Mouse (Mus musculus) liver, postnatal 0 days (tissue): Measurements from ENCODE around the gene Synj1.

Source experiments
- CTCF ChIP-seq: sonication (generic); IDR thresholded peaks from 2 replicates; pipeline ENCODE4 v1.5.1; 2016; ENCODE audit warnings: antibody characterized with exemption, low read depth
- EP300 ChIP-seq: IDR thresholded peaks from 2 replicates; pipeline ENCODE4 v1.6.1; 2016; ENCODE audit warnings: antibody characterized with exemption, low read depth, mild to moderate bottlenecking

GRCm38 (mm10) chr16:90995498-90995897 lies 15.6 kb downstream of the Synj1 start:
- TF ChIP-seq CTCF, result no peak
- no peak for TF ChIP-seq EP300
